Mouse (Mus musculus) myocyte (in vitro differentiated cells): ENCODE measurements at regions not wholly inside any gene's neighbourhood (a gene's known extent, or its start where the extent isn't known, plus 50 kb on each side); places are given as distances from the start of the nearest gene placed in this dataset.

Experiments used
- H3K27me3 ChIP-seq: one replicate; pipeline ENCODE4 v1.6.1; 2011; ENCODE audit not compliant: control insufficient read depth, insufficient read depth, insufficient read length
- H3K36me3 ChIP-seq: one replicate; pipeline ENCODE4 v1.6.1; 2011; ENCODE audit not compliant: control insufficient read depth, insufficient read depth
- H3K4me2 ChIP-seq: one replicate; pipeline ENCODE4 v1.6.1; 2011; ENCODE audit warnings: low read depth, control low read depth
- H3K4me3 ChIP-seq: one replicate; pipeline ENCODE4 v1.5.1; 2011; ENCODE audit warnings: mild to moderate bottlenecking, control low read depth, moderate library complexity
- H3K79me2 ChIP-seq: one replicate; pipeline ENCODE4 v1.6.1; 2011; ENCODE audit not compliant: control insufficient read depth, insufficient read depth
- H3ac ChIP-seq: one replicate; pipeline ENCODE4 v1.6.1; 2011; ENCODE audit not compliant: control insufficient read depth, insufficient read length
- CEBPB ChIP-seq: IDR thresholded peaks from 2 replicates; pipeline ENCODE4 v1.6.1; 2011; ENCODE audit warnings: mild to moderate bottlenecking, moderate library complexity; ENCODE audit not compliant: poor library complexity, insufficient read depth, severe bottlenecking
- E2F4 ChIP-seq: IDR thresholded peaks from one replicate; pipeline ENCODE4 v1.6.1; 2011; ENCODE audit warnings: mild to moderate bottlenecking, control low read depth, moderate library complexity; ENCODE audit not compliant: insufficient read depth
- MAX ChIP-seq: IDR thresholded peaks from one replicate; pipeline ENCODE4 v1.6.1; 2011; ENCODE audit warnings: low read depth, mild to moderate bottlenecking, control low read depth
- MYOD1 ChIP-seq, 3 experiments: IDR thresholded peaks; one replicate each; pipeline ENCODE4 v1.6.1; 2011; ENCODE audit warnings: control low read depth in 2 of 3, low read depth in 2 of 3, mild to moderate bottlenecking in 2 of 3, moderate library complexity in 1 of 3; ENCODE audit not compliant: insufficient read length in 2 of 3, control insufficient read depth in 1 of 3
- MYOG ChIP-seq, 3 experiments: IDR thresholded peaks; one replicate each; pipeline ENCODE4 v1.6.1; 2011; ENCODE audit warnings: control low read depth in 2 of 3, low read depth in 2 of 3, mild to moderate bottlenecking in 2 of 3; ENCODE audit not compliant: insufficient read length in 2 of 3, control insufficient read depth in 1 of 3, insufficient read depth in 1 of 3
- POLR2A ChIP-seq: IDR thresholded peaks from one replicate; pipeline ENCODE4 v1.6.1; 2011; ENCODE audit warnings: low read depth, mild to moderate bottlenecking, control low read depth, moderate library complexity; ENCODE audit not compliant: insufficient read length
- POLR2AphosphoS2 ChIP-seq: IDR thresholded peaks from one replicate; pipeline ENCODE4 v1.6.1; 2011; ENCODE audit warnings: low read depth, control low read depth; ENCODE audit not compliant: insufficient read length
- REST ChIP-seq: IDR thresholded peaks from one replicate; pipeline ENCODE4 v1.6.1; 2011; ENCODE audit warnings: mild to moderate bottlenecking, control low read depth, moderate library complexity; ENCODE audit not compliant: insufficient read depth, insufficient read length
- SRF ChIP-seq: IDR thresholded peaks from one replicate; pipeline ENCODE4 v1.6.1; 2011; ENCODE audit warnings: low read depth; ENCODE audit not compliant: control insufficient read depth, insufficient read length
- TCF12 ChIP-seq: IDR thresholded peaks from one replicate; pipeline ENCODE4 v1.6.1; 2011; ENCODE audit warnings: mild to moderate bottlenecking, control low read depth; ENCODE audit not compliant: poor library complexity, insufficient read depth, severe bottlenecking
- TCF3 ChIP-seq: IDR thresholded peaks from one replicate; pipeline ENCODE4 v1.6.1; 2011; ENCODE audit warnings: low read depth, control low read depth; ENCODE audit not compliant: insufficient read length
- USF1 ChIP-seq: IDR thresholded peaks from one replicate; pipeline ENCODE4 v1.6.1; 2011; ENCODE audit warnings: low read depth, mild to moderate bottlenecking, control low read depth, moderate library complexity

DNA sequence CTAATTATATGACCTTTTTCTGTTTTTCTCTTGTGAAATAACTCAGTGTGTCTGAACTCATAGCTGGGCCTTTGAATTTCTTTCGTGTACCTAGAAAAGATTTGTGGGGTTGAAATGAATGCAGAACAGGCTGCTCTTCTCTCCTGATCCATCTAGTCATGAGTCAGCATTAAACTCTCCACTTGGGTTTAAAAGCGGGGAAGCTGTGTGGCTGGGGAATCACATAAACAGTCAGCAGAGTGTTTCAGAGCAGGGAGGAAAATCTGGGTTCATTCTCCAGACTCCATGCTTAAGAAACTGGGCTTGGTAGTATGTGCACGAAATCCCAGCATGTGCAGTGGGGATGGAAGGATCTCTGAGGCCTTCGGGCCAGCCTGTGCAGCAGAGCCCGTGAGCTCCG is 79.9 kb downstream of the Aldh8a1 start:
- Histone ChIP-seq H3K36me3 (no peaks in the 10 kb centered on the region), H3K4me2 (no peak overlapping the region), H3K79me2 (no peaks in the 10 kb centered on the region), H3K4me3 (no peak overlapping the region), H3K27me3 (no peaks in the 10 kb centered on the region), H3ac (no peak overlapping the region)
- TF ChIP-seq MAX (no peak), TCF12 (no peak), E2F4 (no peak), SRF (no peak), CEBPB (no peak), MYOG (IDR thresholded peaks at IDR 0.05; ENCODE audit: control insufficient read depth in 1 of 3, insufficient read depth in 1 of 3, insufficient read length in 2 of 3, low read depth in 2 of 3) (no peak), TCF3 (no peak), POLR2A (no peak), POLR2AphosphoS2 (no peak), USF1 (no peak), MYOD1 (IDR thresholded peaks at IDR 0.05; ENCODE audit: control insufficient read depth in 1 of 3, insufficient read length in 2 of 3, low read depth in 2 of 3) (no peak), REST (no peak)

DNA sequence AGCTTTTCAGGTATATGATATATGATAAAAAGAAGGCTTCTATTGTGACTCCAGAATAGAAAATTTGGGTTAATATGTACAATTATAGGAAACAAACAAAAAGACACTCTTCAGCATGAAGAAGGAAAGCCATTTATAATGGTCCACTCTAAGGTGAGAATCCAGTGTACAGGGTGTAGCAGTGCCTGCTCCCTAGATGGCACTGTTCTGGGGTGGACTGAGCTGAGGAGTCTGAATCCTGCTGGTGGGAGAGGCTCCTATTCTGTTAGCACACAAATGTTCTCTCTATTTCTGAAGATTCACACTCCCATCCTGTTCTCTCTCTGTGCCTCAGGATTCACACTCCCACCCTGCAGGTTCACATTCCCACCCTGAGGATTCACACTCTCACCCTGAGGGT is 81.5 kb downstream of the Aldh8a1 start:
- no peaks in the 10 kb centered on the region for H3K36me3 ChIP-seq
- TF ChIP-seq E2F4, result no peak
- no peak for TF ChIP-seq POLR2A
- TF ChIP-seq MAX, result no peak
- no peak for TF ChIP-seq SRF
- no peak for TF ChIP-seq POLR2AphosphoS2
- TF ChIP-seq MYOG (IDR thresholded peaks at IDR 0.05; ENCODE audit: control insufficient read depth in 1 of 3, insufficient read depth in 1 of 3, insufficient read length in 2 of 3, low read depth in 2 of 3), result no peak
- no peak overlapping the region for H3K4me3 ChIP-seq

GRCm38 (mm10) chr10:21460062-21460461 is 83.0 kb downstream of the Aldh8a1 start:
- TF ChIP-seq MAX (no peak), POLR2A (no peak), SRF (no peak), TCF12 (no peak), REST (no peak), TCF3 (no peak), E2F4 (no peak), MYOD1 (IDR thresholded peaks at IDR 0.05; ENCODE audit: control insufficient read depth in 1 of 3, insufficient read length in 2 of 3, low read depth in 2 of 3) (no peak)

More for the DNA sequence above, 81.5 kb downstream of the Aldh8a1 start:
- H3K79me2 ChIP-seq, result no peaks in the 10 kb centered on the region
- no peak overlapping the region for H3ac ChIP-seq
- H3K4me2 ChIP-seq, result no peak overlapping the region
- no peaks in the 10 kb centered on the region for H3K27me3 ChIP-seq

DNA sequence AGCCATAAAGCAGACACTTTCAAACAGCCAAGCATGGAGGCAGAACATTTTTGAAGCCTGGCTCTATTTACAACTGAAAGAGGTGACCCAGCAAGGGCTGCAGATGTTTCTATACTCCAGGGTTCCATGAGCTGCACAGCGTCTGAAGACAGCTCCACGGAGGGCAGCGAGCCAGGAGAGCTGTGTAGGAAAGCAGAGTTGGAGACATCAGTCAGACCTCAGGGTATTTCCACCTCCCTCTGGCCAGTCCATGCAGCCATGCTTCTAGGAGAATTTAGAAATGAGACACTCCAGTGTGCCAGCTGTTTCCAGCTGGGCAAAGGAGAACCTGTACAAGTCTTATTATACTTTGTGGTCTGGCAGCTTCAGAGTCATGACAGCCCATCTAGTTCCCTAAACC is 85.8 kb downstream of the Aldh8a1 start:
- H3ac ChIP-seq, result no peak overlapping the region
- H3K36me3 ChIP-seq, result no peaks in the 10 kb centered on the region
- H3K4me3 ChIP-seq, result no peak overlapping the region
- H3K4me2 ChIP-seq, result no peak overlapping the region
- TF ChIP-seq CEBPB (no peak), REST (no peak), TCF12 (no peak), POLR2A (no peak), POLR2AphosphoS2 (no peak), MYOD1 (IDR thresholded peaks at IDR 0.05; ENCODE audit: control insufficient read depth in 1 of 3, insufficient read length in 2 of 3, low read depth in 2 of 3) (no peak), USF1 (no peak), TCF3 (no peak), SRF (no peak), MAX (no peak), E2F4 (no peak), MYOG (IDR thresholded peaks at IDR 0.05; ENCODE audit: control insufficient read depth in 1 of 3, insufficient read depth in 1 of 3, insufficient read length in 2 of 3, low read depth in 2 of 3) (no peak)
- H3K27me3 ChIP-seq, result no peaks in the 10 kb centered on the region
- no peaks in the 10 kb centered on the region for H3K79me2 ChIP-seq

More at GRCm38 (mm10) chr10:21460062-21460461, 83.0 kb downstream of the Aldh8a1 start:
- Histone ChIP-seq H3K4me2 (no peak overlapping the region), H3K27me3 (no peaks in the 10 kb centered on the region), H3K4me3 (no peak overlapping the region), H3ac (no peak overlapping the region), H3K36me3 (no peaks in the 10 kb centered on the region), H3K79me2 (no peaks in the 10 kb centered on the region)

DNA sequence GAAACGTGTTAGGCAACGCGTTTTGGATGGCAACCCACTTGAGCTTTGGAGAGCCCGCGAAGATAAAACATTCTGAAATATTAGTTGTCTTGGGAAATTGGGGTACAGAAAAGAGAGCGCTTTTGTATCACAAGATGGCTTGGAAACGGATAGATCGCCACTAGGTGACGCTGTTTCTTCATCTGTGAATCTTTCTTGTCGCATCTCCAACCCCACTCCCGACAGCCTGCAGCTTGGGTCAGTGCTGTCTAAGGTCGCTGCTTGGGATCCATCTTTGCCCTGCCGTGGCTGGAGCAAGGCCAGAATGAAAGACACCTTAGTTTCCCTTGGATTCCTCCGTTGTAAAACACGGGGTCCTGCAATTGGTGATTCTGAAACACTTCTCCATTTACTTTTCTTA is 88.3 kb downstream of the Aldh8a1 start:
- TF ChIP-seq MYOD1 (IDR thresholded peaks at IDR 0.05; ENCODE audit: control insufficient read depth in 1 of 3, insufficient read length in 2 of 3, low read depth in 2 of 3) (no peak), POLR2A (no peak), USF1 (no peak), CEBPB (no peak), E2F4 (no peak), TCF12 (no peak), MYOG (IDR thresholded peaks at IDR 0.05; ENCODE audit: control insufficient read depth in 1 of 3, insufficient read depth in 1 of 3, insufficient read length in 2 of 3, low read depth in 2 of 3) (no peak), REST (no peak), POLR2AphosphoS2 (no peak), MAX (no peak), SRF (no peak), TCF3 (no peak)
- no peak overlapping the region for H3K4me3 ChIP-seq

More for the DNA sequence above, 88.3 kb downstream of the Aldh8a1 start:
- Histone ChIP-seq H3K4me2 (peak overlapping the region; percentile 41), H3ac (no peak overlapping the region), H3K36me3 (no peaks in the 10 kb centered on the region), H3K79me2 (no peaks in the 10 kb centered on the region), H3K27me3 (no peaks in the 10 kb centered on the region)
